Mouse (Mus musculus) retina, postnatal 7 days (tissue): ENCODE data around the gene Camk2g.
"Not testable (repeated sequence)": the region's sequence is repeated elsewhere in the genome, so short reads cannot be mapped to it uniquely, and the experiment has no call there.

Source experiments
- DNase-seq: peaks from one replicate; pipeline ENCODE4 v3.0.0-alpha.2; 2012; ENCODE audit warnings: low read depth, low spot score

Camk2g gene

GRCm38 (mm10) chr14:20738511-20738910, 55.4 kb downstream of the Camk2g start:
- DNase-seq = no peak

DNA sequence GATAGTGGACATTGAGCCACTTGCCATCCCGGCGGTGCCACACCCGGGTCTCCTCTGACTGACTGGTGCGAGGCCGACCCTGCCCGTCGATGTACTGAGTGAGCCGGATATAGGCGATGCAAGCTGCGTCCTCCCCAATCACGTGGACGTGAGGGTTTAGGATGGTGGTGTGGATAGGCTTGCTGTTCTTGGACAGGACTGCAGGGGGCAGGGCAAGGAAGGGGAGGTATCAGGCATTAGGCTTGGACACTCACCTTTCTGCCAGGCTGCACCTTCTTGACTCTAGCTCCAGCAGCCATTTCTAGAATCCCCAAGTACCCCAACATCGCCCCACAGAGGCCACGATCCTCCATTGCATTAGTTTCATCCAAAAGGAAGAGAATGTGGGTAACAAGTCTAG, 56.6 kb downstream of the Camk2g start:
- peak; percentile 29 for DNase-seq

DNA sequence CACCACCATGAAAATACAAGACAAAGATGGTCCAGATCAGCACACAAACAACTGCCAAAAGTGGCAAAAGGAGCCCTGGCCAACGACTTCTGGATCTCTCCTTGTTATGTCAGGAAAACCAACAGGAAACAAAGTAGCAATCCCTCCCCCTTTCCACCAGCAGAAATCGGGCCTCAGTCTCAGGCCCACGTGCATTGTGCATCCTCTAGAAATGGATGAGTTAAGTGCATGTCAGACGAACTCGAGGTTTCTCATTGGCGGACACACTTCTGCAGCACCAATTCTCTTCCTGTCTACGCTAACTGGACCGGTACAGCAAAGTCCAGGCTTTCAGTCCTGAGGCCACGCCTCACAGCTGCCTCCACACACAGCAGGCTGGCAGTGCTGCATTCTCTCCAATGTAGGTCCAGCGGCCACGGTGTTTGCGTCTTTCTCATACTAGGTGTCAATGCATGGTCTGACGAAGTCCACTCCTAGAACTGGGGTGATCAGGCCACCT, 57.9 kb downstream of the Camk2g start:
- no peak for DNase-seq

GRCm38 (mm10) chr14:20735052-20735451, 58.8 kb downstream of the Camk2g start:
- no peak for DNase-seq

GRCm38 (mm10) chr14:20733952-20734774, 59.7 kb downstream of the Camk2g start, which contains the start of gene Ndst2:
Gene Ndst2 (minus strand): TSS chr14:20734562.
- peak; percentile 80 for DNase-seq

GRCm38 (mm10) chr14:20733041-20733951, 60.6 kb downstream of the Camk2g start:
- DNase-seq = no peak

GRCm38 (mm10) chr14:20730853-20731602, 62.9 kb downstream of the Camk2g start:
- DNase-seq = no peak

- DNase-seq = no peak
Observed at GRCm38 (mm10) chr14:20729871-20730270, 64.0 kb downstream of the Camk2g start.

DNA sequence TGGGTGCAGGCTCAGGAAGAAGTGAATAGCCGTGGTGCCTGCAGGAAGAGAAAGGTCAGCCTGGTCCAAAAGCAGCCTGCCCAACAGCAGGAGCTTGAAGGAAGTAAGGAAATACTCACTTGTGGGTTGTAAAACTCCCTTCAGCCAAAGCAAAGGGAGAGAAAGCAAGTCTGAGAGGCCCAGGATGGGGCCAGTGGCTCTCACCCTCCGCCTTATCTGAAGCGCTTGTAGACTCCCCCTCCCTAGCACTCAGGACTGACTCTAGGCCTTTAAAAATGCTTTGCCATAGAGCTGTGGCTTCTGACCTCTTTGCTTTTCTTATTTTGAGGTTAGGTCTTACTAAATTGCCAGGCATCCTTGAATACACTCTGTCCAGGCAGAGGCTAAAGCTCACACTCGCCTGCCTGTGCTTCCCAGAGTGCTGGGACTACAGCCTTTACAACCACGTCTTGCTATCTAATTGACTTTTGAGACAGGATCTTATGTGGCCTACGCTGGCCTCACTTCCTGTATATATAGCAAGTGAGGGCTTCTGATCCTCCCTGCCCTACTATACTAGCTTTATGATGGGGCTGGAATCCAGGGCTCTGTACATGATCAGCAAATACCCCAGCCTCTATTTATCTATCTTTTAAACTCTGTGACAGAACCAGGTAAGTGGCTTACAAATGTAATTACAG, 68.1 kb downstream of the Camk2g start:
- no peak for DNase-seq

DNA sequence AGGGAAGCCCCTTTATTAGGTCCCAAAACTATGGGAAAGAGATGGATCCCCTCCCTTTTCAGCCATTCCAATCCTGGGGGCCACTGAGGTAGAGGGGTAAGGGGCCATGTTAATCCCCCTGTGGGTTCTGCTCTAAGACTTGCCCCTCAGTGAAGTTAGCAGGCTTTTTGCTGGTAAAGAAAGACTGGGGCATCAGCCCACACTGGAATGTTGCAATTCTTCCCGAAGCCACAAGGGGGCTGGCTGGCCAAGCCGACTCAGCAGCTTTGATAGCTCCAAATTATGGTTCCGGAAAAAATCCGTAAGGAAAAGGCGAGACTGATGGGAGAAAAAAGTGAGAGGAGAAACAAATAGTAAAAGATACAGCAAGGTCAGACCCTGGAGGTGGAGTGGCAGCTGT, 69.8 kb downstream of the Camk2g start:
- DNase-seq = no peak

GRCm38 (mm10) chr14:20723006-20723405, 70.9 kb downstream of the Camk2g start:
- DNase-seq = no peak

GRCm38 (mm10) chr14:20721371-20721770, 72.5 kb downstream of the Camk2g start:
- DNase-seq = no peak

GRCm38 (mm10) chr14:20719767-20720166, 74.1 kb downstream of the Camk2g start:
- DNase-seq = no peak

DNA sequence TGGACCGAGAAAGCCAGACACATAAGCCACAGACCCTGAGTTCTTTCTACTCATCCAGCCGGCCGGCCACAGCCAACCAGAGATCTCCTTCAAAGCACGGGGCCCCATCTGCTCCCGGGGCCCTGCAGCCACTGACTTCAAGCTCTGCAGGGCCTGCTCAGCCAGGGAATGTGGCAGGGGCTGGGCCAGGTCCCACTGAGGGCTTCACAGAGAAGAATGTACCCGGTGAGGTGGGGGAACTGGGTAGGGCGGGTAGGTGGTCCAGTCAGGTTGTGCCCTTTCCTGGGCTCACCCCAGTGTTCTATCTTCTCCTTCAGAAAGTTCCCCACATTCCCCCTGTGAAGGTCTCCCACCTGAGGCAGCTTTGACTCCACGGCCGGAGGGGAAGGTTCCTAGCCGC, 75.4 kb downstream of the Camk2g start:
- DNase-seq = no peak

DNA sequence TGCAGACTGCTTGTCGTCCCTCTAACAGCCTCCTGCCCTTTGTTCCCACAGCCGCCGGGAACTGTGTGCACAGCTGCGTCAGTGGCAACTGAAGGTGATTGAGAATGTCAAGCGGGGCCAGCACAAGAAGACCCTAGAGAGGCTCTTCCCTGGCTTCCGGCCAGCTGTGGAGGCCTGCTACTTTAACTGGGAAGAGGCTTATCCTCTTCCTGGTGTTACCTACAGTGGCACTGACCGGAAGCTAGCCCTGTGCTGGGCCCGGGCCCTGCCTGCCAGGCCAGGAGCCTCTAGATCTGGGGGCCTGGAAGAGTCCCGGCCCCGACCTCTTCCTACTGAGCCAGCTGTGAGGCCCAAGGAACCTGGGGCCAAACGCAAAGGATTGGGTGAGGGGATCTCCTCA, 80.1 kb downstream of the Camk2g start:
- no peak for DNase-seq

DNA sequence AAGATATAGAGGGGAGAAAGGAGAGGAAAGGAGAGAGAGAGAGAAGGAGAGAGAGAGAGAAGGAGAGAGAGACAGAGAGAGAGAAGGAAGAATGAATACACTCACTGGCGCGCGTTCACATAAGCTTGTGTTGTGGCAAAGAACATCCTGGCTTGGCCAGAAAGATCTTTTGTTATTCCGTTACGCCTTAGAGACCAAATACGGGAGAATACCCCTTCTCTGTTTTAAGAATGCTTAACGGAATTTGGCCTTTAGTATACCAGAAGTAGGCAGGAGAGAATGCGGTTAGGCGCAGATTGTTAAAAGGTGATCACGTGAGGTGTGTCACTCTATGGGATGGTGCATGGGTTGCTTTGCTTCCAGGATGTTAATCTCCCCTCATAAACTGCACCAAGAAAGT, 85.6 kb downstream of the Camk2g start:
- DNase-seq = no peak

GRCm38 (mm10) chr14:20707201-20708190, 86.4 kb downstream of the Camk2g start, which contains the start of gene Zswim8:
Gene Zswim8 (plus strand): TSS chr14:20707552.
- DNase-seq = peak; percentile 84

- not testable (repeated sequence) for DNase-seq
Observed at GRCm38 (mm10) chr14:20703461-20703860, 90.4 kb downstream of the Camk2g start.

GRCm38 (mm10) chr14:20702741-20703381, 91.0 kb downstream of the Camk2g start, which contains the start of gene Chchd1:
Gene Chchd1 (plus strand): TSS chr14:20703006.
- peak; percentile 82 for DNase-seq
